Mouse (Mus musculus) bone marrow macrophage, adult 2 months (primary cell): ENCODE data around the gene Sema4d. TPM values are rescaled to one million over a fixed set of nuclear protein-coding genes. Genes with fewer than 3 reads are reported as not detected.
A peak's percentile ranks its signal among the peaks of the same experiment; 100 is the strongest.

Experiments used
- H3K27ac ChIP-seq: 2 replicates; pipeline ENCODE4 v1.5.1; 2012; ENCODE audit warnings: low read depth, low read length; ENCODE audit not compliant: insufficient read depth
- H3K4me1 ChIP-seq: 2 replicates; pipeline ENCODE4 v1.6.1; 2012; ENCODE audit warnings: low read length; ENCODE audit not compliant: control insufficient read depth, insufficient read depth
- H3K4me3 ChIP-seq: 2 replicates; pipeline ENCODE4 v1.5.1; 2012; ENCODE audit warnings: mild to moderate bottlenecking, low read length, moderate library complexity; ENCODE audit not compliant: insufficient read depth
- CTCF ChIP-seq: IDR thresholded peaks from 2 replicates; pipeline ENCODE4 v1.5.1; 2012; ENCODE audit warnings: low read depth, mild to moderate bottlenecking, low read length, moderate library complexity
- POLR2A ChIP-seq: IDR thresholded peaks from 2 replicates; pipeline ENCODE4 v1.6.1; 2012; ENCODE audit warnings: mild to moderate bottlenecking, low read depth, low read length, borderline replicate concordance
- polyA plus RNA-seq: library from polyadenylated mRNA; stranded (reverse); fragments of >200 nt; gene quantifications from 2 replicates; pipeline ENCODE4 v1.2.4, GENCODE M21; 2012; ENCODE audit not compliant: missing spikeins, insufficient read depth, insufficient read length

Sema4d gene
- polyA plus RNA-seq, 1 experiment, result 193 TPM

DNA sequence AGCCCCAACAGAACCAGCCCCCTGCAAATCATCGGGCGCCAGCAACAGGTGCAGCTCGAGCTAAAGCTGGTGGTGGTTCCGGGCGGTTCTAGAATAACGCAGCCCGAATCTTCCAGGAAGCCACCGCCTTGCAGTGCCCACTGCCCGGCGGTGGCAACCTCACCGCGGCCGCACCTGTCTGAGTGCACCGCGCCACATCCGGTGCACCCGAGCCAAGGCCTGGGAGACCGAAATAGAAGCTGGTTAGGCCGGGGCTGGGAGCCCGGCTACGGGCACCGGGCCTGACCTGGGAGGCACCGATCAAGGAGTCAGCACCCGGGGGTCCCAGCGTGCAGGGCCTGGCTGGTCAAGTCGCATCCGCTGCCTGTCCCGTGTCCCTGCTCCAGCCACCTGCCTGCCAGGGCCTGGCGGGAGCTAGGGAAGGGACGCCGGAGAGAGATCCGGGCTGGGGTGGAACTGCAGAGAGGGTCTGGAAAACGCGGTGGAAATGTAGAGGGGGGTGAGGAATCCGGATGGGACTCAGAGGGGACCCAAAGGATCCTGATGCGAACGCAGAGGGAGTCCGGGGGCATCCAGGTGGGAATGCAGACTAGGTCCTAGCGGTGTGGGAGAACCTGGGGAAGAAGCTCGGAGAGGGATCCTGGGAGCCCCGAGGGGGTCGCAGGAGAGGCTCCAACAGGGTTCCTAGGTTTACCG is 670 bp downstream of the Sema4d start:
- H3K27ac ChIP-seq, result no peak overlapping the region
- H3K4me1 ChIP-seq, result peaks cover 7% of the 10 kb centered on the region
- TF ChIP-seq CTCF (no peak), POLR2A (no peak)
- peak overlapping the region; percentile 71 for H3K4me3 ChIP-seq

DNA sequence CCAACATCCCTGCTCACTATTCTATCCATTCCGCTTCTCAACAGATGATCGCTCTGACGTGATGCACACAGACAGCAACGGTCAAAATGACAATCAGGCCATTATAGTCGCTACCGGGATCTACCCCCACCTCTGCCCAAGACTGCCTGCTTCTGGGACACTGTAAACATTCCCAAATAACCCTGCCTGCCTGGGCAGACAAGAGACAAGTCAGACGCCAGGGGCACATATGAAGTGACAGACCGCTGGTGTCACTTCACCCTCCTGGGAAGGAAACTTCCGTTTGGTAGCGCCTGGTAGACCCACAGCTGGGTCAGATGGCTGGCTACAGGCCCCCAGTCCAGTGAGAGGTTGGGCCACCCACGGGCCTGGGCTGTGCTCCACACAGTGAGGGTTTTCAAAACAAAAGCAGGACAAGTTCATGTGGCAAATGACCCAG is 1.4 kb downstream of the Sema4d start:
- no peak overlapping the region for H3K27ac ChIP-seq
- peaks cover 7% of the 10 kb centered on the region for H3K4me1 ChIP-seq
- H3K4me3 ChIP-seq, result peak overlapping the region; percentile 71
- TF ChIP-seq CTCF (no peak), POLR2A (no peak)

DNA sequence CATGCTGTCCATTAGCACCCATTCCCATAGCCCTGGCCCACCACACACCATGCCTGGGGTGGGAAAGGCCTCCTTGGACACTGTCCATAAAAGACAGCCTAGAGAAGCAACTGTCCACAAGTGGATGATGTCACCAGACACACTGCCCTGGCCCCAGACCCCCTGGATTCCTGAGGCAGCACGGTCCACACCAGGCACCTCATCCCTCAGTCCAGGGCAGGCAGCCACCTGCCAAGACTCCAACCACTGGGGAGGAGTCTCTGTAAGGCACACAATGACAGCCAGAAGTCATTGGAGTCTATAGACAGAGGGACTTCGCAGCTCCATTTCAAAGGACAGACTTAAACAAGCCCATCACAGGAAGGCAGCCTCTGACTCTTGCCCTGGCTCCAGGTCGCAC is 1.9 kb downstream of the Sema4d start:
- Histone ChIP-seq H3K27ac (no peak overlapping the region), H3K4me1 (peaks cover 9% of the 10 kb centered on the region), H3K4me3 (no peak overlapping the region)
- TF ChIP-seq CTCF, result no peak
- no peak for TF ChIP-seq POLR2A

DNA sequence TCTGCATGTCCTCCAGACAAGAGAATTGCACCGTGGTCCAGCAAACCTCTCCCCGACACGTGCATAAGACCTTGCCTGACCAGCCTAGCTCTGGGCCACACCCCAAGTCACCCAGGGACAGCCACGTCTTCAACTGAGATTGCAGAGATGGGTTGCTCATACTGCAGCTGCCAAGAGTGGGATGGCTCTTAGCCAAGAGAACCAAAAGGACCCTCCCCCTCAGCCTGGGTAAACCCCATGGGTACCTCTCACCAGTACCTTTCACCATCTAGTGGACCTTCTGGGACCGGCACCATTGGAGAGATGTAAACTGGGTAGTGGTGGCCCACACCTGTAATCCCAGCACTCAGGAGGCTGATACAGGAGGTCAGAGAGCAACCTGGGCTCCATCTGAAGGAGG is 2.8 kb downstream of the Sema4d start:
- Histone ChIP-seq H3K4me1 (peaks cover 11% of the 10 kb centered on the region), H3K4me3 (no peak overlapping the region), H3K27ac (no peak overlapping the region)
- no peak for TF ChIP-seq POLR2A
- TF ChIP-seq CTCF, result no peak

DNA sequence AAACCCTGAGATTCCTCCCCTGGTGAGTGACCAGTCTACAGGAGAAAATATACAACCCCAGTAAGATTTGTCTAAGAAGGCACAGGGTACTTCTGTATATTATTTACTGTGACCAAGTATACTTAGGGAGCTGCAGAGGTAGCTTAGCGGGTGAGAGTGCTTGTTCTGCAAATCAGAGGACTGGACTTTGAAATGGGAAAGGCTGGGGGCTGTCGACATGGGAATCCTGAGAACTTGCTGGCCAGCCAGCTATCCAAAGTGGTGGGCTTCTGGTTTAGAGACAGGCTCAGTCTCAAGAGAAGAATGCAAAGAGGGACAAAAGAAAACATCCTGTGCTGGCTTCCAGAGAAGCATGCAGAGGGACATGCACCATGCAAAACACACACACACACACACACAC is 5.7 kb downstream of the Sema4d start:
- Histone ChIP-seq H3K4me1 (peaks cover 11% of the 10 kb centered on the region), H3K27ac (no peak overlapping the region), H3K4me3 (no peak overlapping the region)
- TF ChIP-seq CTCF (no peak), POLR2A (no peak)

DNA sequence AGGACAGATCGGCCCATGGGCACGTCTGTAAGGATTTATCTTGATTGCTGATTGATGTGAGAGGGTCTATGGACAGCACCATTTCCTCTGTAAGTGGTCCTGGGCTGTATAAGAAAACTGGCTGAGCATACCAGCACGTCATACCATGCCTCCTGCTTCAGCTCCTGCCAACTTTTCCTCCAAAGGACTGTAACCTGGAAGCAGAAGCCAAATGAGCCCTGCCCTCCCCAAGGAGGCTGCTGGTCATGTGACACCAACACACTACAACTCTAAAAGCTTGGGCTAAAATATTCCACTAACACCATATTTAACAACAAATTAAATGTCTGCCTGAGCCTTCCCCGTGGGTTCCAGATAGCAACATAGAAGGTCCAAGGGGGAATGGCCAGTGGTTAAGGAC is 6.9 kb downstream of the Sema4d start:
- H3K4me1 ChIP-seq, result peaks cover 5% of the 10 kb centered on the region
- no peak overlapping the region for H3K4me3 ChIP-seq
- TF ChIP-seq POLR2A, result no peak
- H3K27ac ChIP-seq, result no peak overlapping the region

DNA sequence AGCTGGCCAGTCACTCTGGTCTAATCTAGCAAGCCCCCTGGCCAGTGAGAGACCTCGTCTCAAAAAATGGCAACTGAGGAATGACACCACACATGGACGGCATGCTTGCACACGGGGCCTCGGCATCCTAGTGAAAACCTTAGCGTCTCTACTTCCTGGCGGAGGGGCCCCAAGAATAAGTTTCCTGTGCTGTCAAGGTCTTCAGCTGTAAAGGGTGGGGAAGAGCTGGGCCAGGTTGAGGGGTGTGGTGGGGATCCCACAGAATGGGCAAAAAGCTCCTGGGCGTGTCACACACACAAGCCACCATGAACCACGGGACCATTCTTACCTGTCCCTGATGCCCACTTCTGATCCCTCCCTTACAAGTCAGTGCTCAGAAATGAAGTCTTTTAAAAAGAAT is 9.1 kb downstream of the Sema4d start:
- Histone ChIP-seq H3K27ac (no peak overlapping the region), H3K4me1 (peaks cover 19% of the 10 kb centered on the region), H3K4me3 (no peak overlapping the region)
- no peak for TF ChIP-seq CTCF
- TF ChIP-seq POLR2A, result no peak

DNA sequence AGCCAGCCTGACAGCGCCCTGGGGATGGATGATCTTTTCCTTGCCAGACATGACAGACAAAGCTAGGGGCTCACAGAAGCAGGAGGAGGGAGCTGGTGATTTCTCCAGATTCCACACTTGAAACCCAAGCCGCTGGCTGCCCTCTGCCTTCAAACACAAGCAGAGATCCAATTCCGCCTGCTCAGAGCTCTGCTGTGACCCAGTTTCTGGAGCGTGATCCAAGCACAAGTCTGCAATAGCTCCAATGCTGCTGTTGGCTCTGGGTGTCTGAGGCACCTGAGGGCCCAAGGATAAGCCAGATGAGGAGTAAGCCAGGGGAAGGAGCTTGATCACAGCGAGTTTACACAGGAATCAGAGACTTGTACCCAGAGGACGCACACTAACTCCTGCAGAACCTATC is 9.7 kb downstream of the Sema4d start:
- no peak overlapping the region for H3K4me3 ChIP-seq
- peaks cover 24% of the 10 kb centered on the region for H3K4me1 ChIP-seq
- H3K27ac ChIP-seq, result no peak overlapping the region
- TF ChIP-seq POLR2A (no peak), CTCF (no peak)

DNA sequence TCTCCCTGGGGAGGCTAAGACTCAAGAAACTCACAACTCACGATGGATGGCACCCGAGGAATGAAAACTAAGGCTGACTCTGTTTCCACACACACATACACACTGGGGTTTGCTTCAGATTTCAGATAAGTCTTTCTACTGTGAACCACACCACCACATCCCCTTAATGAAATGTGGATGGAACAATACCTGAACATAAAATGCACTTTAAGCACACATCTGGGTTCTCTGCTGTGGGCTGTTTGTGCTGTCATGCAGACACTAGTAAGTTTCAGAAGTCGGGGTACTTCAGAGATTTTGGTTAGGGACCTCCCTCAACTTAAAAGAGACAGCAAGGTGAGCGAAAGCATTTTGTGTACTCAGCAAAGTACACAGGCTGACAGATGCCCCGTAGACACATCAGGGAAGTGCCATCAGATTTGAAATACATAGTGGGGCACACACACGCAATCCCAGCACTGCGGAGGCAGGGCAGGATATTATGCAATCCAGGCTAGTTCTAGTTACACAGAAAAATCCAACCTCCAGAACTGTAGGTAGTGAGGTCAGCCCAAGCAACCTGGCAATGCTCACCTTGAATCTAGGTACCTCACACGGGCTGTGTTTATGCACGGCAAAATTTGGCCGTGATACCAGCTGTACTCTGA is 12.9 kb downstream of the Sema4d start:
- no peak for TF ChIP-seq POLR2A
- TF ChIP-seq CTCF, result no peak
- no peak overlapping the region for H3K27ac ChIP-seq
- H3K4me1 ChIP-seq, result peaks cover 30% of the 10 kb centered on the region
- H3K4me3 ChIP-seq, result no peak overlapping the region
